Mouse (Mus musculus) intestine, embryonic 14.5 days (tissue): ENCODE measurements at regions not wholly inside any gene's neighbourhood (a gene's known extent, or its start where the extent isn't known, plus 50 kb on each side); places are given as distances from the start of the nearest gene placed in this dataset.

ENCODE experiments used
- ATAC-seq: fragments of 200-750 bp; cut with Nextera tagmentation; replicated peaks from 2 replicates; pipeline ENCODE4 v1.8.0; 2017; ENCODE audit warnings: low read depth, moderate number of reproducible peaks, moderate TSS enrichment, moderate library complexity; ENCODE audit not compliant: low FRiP score, low TSS enrichment
- DNase-seq: peaks from one replicate; pipeline ENCODE4 v3.0.0-alpha.2; 2018; ENCODE audit warnings: low spot score
- H3K27ac ChIP-seq: fragments of 300-500 bp; sonication (generic); 2 replicates; pipeline ENCODE4 v1.5.1; 2014; ENCODE audit warnings: low read depth, mild to moderate bottlenecking, control low read depth
- H3K27me3 ChIP-seq: fragments of 300-500 bp; sonication (generic); replicated peaks from 2 replicates; pipeline ENCODE4 v1.6.1; 2014; ENCODE audit warnings: low read length, control low read depth; ENCODE audit not compliant: control insufficient read depth, insufficient read depth
- H3K36me3 ChIP-seq: fragments of 300-500 bp; sonication (generic); 2 replicates; pipeline ENCODE4 v1.6.1; 2014; ENCODE audit warnings: low read length, control low read depth; ENCODE audit not compliant: control insufficient read depth, insufficient read depth
- H3K4me1 ChIP-seq: fragments of 300-500 bp; sonication (generic); replicated peaks from 2 replicates; pipeline ENCODE4 v1.6.1; 2014; ENCODE audit warnings: low read length, control low read depth, mixed read lengths; ENCODE audit not compliant: control insufficient read depth, insufficient read depth
- H3K4me2 ChIP-seq: fragments of 300-500 bp; sonication (generic); 2 replicates; pipeline ENCODE4 v1.6.1; 2014; ENCODE audit warnings: low read length
- H3K4me3 ChIP-seq: fragments of 300-500 bp; sonication (generic); 2 replicates; pipeline ENCODE4 v1.5.1; 2014; ENCODE audit warnings: low read depth, low read length, control low read depth, mixed read lengths
- H3K9ac ChIP-seq: fragments of 300-500 bp; sonication (generic); 2 replicates; pipeline ENCODE4 v1.6.1; 2014; ENCODE audit warnings: mild to moderate bottlenecking, low read length
- H3K9me3 ChIP-seq: fragments of 300-500 bp; sonication (generic); 2 replicates; pipeline ENCODE4 v1.6.1; 2016; ENCODE audit warnings: low read length, control low read depth; ENCODE audit not compliant: control insufficient read depth
- WGBS: fragments of 180-500 bp; shearing (Covaris S2); extraction: QIAGEN DNeasy Blood & Tissue Kit; methylation state at CpG from one replicate; pipeline ENCODE4 v1.1.7; 2014; 5-methylcytosine and 5-hydroxymethylcytosine counted together

DNA sequence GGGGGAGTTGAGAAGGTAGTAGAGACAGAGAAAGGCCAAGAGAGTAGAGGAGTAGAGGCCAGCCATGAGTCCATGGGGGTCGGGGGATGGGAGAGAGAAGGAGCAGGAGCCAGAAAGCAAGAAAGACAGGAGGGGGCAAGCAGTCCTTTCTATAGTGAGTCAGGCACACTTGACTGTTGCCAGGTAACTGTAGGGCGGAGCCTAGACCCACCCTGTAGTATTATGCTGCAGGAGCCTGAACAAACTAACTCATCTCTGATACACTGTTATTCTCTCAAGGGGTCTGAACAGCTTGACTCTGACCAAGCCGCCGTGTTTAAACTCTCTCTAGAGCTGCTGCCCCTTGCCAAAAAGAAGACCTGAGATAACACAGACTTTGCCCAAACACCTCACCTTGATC, 130.6 kb downstream of the Cand1 start:
- no peaks in the 10 kb centered on the region for H3K36me3 ChIP-seq

GRCm38 (mm10) chr10:119107728-119108127, 132.1 kb downstream of the Cand1 start:
- H3K27me3 ChIP-seq, result no peaks in the 10 kb centered on the region
- H3K9ac ChIP-seq, result no peak overlapping the region
- H3K4me2 ChIP-seq, result no peak overlapping the region
- no peak overlapping the region for H3K4me3 ChIP-seq
- WGBS, result 73% methylated on average over 6 of the region's 6 CpGs
- no peaks in the 10 kb centered on the region for H3K4me1 ChIP-seq
- no peak for DNase-seq
- H3K9me3 ChIP-seq, result no peaks in the 10 kb centered on the region
- H3K36me3 ChIP-seq, result no peaks in the 10 kb centered on the region
- H3K27ac ChIP-seq, result no peak overlapping the region
- ATAC-seq, result no peak

More for the DNA sequence above, 130.6 kb downstream of the Cand1 start:
- no peak overlapping the region for H3K27ac ChIP-seq
- no peaks in the 10 kb centered on the region for H3K27me3 ChIP-seq
- H3K4me2 ChIP-seq, result no peak overlapping the region
- no peak overlapping the region for H3K9ac ChIP-seq
- DNase-seq (no peak), ATAC-seq (peak; percentile 63; the same call in 1 of the 2 replicates)
- 0 out of 2 replicates have a peak, but pooled peaks cover 4% of the 10 kb centered on the region for H3K4me1 ChIP-seq
- WGBS, result 76% methylated on average over 4 of the region's 4 CpGs
- no peak overlapping the region for H3K4me3 ChIP-seq
- no peaks in the 10 kb centered on the region for H3K9me3 ChIP-seq

GRCm38 (mm10) chr10:119106105-119106504, 133.8 kb downstream of the Cand1 start:
- no peak for DNase-seq
- WGBS, result 67% methylated on average over 3 of the region's 3 CpGs
- H3K27me3 ChIP-seq, result no peaks in the 10 kb centered on the region
- no peak for ATAC-seq
- no peaks in the 10 kb centered on the region for H3K36me3 ChIP-seq
- no peaks in the 10 kb centered on the region for H3K4me1 ChIP-seq
- H3K9me3 ChIP-seq, result no peaks in the 10 kb centered on the region
- no peak overlapping the region for H3K9ac ChIP-seq
- no peak overlapping the region for H3K4me2 ChIP-seq
- H3K4me3 ChIP-seq, result no peak overlapping the region
- no peak overlapping the region for H3K27ac ChIP-seq

- no peaks in the 10 kb centered on the region for H3K4me1 ChIP-seq
- H3K4me2 ChIP-seq, result no peak overlapping the region
- H3K36me3 ChIP-seq, result no peaks in the 10 kb centered on the region
- no peaks in the 10 kb centered on the region for H3K27me3 ChIP-seq
- H3K4me3 ChIP-seq, result no peak overlapping the region
- 67% methylated on average over 7 of the region's 7 CpGs for WGBS
- ATAC-seq, result no peak
- H3K27ac ChIP-seq, result no peak overlapping the region
- no peak for DNase-seq
- no peak overlapping the region for H3K9ac ChIP-seq
- no peaks in the 10 kb centered on the region for H3K9me3 ChIP-seq
Observed at GRCm38 (mm10) chr10:119105279-119105881, 134.5 kb downstream of the Cand1 start.

DNA sequence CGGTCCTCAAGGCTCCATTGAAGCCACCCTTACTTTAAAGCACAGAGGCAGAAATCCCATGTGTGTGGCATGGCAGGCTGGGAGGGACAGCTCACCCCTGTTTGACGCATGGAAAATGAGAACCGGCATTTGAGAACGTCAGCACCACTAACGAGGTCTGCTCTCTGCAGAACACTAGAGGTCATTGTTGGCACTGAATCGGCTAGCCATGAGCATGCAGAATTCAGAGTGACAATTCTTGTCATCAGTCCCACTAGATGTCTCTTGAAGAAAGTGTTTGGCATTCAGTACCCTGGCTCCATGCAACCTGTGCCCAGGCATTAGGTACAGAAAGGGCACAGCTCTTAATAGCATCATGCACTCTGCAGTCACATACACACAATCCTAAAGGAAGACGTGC, 139.3 kb downstream of the Cand1 start:
- 33% methylated on average over 7 of the region's 7 CpGs for WGBS
- Histone ChIP-seq H3K27me3 (no peaks in the 10 kb centered on the region), H3K36me3 (no peaks in the 10 kb centered on the region), H3K4me3 (no peak overlapping the region), H3K27ac (no peak overlapping the region), H3K4me1 (no peaks in the 10 kb centered on the region; the same call in 1 of the 2 replicates), H3K9me3 (no peaks in the 10 kb centered on the region), H3K9ac (no peak overlapping the region), H3K4me2 (no peak overlapping the region)
- DNase-seq (no peak), ATAC-seq (no peak; the same call in 1 of the 2 replicates)

DNA sequence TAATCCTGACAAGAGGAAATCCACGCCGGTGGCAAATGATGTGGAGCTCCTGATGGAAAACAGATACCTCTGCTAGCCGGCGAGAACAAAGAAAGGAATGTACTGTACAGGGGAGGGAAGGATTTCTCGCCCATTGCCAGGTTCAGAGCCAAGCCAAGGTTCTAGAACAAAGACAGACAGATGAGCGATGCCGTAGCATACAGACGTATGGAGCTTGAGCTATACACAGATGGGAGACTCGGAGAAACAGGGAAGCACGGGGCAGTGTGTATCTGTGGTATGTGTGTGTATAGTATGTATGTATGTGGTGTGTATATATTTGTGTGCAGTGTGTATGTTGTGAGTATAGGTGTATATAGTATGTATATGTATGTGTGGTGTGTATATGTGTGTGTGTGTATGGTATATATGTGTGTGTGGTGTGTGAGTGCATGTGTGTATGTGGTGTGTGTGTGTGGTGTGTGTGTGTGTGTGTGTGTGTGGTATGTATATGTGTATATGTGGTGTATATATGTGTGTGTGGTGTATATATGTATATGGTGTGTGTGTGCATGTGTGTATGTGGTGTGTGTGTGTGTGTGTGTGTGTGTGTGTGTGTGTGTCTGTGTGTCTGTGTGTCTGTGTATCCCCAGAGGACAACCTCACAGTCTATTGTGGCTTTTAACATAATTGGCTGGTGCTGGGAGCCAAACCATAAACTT, 140.6 kb downstream of the Cand1 start:
- H3K9me3 ChIP-seq, result no peaks in the 10 kb centered on the region
- WGBS, result 26% methylated on average over 10 of the region's 10 CpGs
- no peaks in the 10 kb centered on the region for H3K36me3 ChIP-seq
- H3K4me2 ChIP-seq, result peak overlapping the region; percentile 6; the same call in 1 of the 2 replicates
- no peak overlapping the region for H3K9ac ChIP-seq
- H3K4me3 ChIP-seq, result no peak overlapping the region
- ATAC-seq, result 0 out of 2 replicates have a peak, but pooled peaks have one; percentile 24
- no peak overlapping the region for H3K27ac ChIP-seq
- H3K4me1 ChIP-seq, result no peaks in the 10 kb centered on the region; the same call in 1 of the 2 replicates
- no peaks in the 10 kb centered on the region for H3K27me3 ChIP-seq
- DNase-seq, result no peak

DNA sequence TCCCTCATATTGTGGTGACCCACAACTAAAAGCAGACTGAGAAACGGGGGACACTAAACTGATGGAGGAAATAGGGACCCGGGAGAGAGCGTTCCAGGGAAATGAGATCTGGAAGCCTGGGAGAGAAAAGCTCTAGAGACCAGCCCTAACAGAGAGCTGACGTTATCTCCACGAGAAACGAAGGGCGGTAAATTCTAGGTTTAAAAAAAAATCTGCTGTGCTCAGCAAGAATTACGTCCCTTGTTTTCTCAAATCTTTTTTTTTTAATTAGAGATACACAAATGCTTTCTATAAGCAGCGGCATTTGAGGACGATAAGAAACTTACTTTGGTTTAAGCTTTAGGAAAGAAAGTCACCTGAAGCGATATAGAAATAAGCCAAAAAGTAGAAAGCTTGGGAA, 145.7 kb downstream of the Cand1 start:
- Histone ChIP-seq H3K36me3 (no peaks in the 10 kb centered on the region), H3K4me2 (no peak overlapping the region), H3K27me3 (no peaks in the 10 kb centered on the region), H3K4me1 (no peaks in the 10 kb centered on the region; the same call in 1 of the 2 replicates), H3K4me3 (no peak overlapping the region), H3K9ac (no peak overlapping the region), H3K9me3 (no peaks in the 10 kb centered on the region), H3K27ac (no peak overlapping the region)
- ATAC-seq (no peak), DNase-seq (no peak)
- 90% methylated on average over 11 of the region's 11 CpGs for WGBS

- no peak overlapping the region for H3K27ac ChIP-seq
- H3K9ac ChIP-seq, result no peak overlapping the region
- DNase-seq, result no peak
- H3K36me3 ChIP-seq, result no peaks in the 10 kb centered on the region
- H3K4me2 ChIP-seq, result no peak overlapping the region
- H3K27me3 ChIP-seq, result no peaks in the 10 kb centered on the region
- H3K4me1 ChIP-seq, result no peaks in the 10 kb centered on the region
- H3K4me3 ChIP-seq, result no peak overlapping the region
- H3K9me3 ChIP-seq, result no peaks in the 10 kb centered on the region
- WGBS, result 96% methylated on average over 4 of the region's 4 CpGs
- ATAC-seq, result no peak
Observed at GRCm38 (mm10) chr10:119087886-119088285, 152.0 kb downstream of the Cand1 start.
